Mouse (Mus musculus) urinary bladder, postnatal 10 days (tissue): ENCODE results near the gene Elp5.
"Not testable (repeated sequence)": the region's sequence is repeated elsewhere in the genome, so short reads cannot be mapped to it uniquely, and the experiment has no call there.

Experiments
- DNase-seq: peaks from one replicate; pipeline ENCODE4 v3.0.0; 2022; ENCODE audit warnings: low spot score

Elp5 gene

DNA sequence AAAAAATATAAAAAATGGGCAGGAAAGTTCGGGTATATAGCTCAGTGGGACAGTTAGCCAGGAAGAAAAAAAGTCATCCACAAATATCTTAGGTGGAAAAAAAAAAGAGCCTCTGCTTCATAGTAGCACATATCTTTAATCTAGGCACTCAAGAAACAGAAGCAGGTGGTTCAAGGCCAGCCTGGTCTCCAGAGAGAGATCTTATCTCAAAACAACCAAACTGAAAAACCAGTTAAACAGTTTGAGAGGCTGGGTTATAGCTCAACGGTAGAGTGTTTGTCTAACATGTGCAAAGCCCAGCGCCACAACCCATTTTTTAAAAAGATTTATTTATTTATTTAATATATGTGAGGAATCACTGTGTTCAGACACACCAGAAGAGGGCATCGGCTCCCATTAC is 49.3 kb downstream of the Elp5 start:
- DNase-seq: no peak

DNA sequence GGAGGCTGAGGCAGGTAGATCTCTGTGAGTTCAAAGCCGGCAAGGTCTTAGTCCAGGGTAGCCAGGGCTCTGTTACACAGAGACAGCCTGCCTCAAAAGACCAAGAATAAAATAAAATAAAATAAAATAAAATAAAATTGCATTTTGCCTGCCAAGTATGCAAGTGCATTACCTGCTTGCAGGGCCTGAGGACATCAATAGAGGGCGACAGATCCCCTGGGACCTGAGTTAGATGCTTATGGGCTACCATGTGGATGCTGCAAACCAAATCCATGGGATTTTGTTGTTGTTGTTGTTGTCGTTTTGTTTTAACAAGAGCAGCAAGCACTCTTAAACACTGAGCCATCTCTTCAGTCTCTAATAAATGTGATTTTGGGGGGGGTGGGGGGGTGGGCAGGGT is 50.1 kb downstream of the Elp5 start:
- no peak for DNase-seq

DNA sequence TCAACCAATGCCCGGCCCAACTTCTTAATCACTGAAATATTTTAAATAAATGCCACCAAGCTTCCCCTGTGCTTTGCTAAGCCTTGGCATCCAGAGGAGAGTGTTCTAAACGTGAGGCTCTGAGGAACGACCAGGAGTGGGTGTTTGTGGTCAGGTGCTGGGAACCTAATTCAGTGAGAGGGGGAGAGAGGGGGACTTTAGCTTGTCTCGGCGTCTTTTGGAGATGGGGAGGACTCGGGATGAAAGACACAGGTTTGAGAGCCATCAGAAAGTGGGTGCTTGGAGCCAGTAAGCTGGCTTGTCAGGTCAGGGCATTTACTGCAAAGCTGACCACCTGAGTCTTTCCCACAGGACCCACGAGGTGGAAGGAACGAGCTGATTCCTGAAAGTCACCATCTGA is 50.5 kb downstream of the Elp5 start:
- DNase-seq: no peak

DNA sequence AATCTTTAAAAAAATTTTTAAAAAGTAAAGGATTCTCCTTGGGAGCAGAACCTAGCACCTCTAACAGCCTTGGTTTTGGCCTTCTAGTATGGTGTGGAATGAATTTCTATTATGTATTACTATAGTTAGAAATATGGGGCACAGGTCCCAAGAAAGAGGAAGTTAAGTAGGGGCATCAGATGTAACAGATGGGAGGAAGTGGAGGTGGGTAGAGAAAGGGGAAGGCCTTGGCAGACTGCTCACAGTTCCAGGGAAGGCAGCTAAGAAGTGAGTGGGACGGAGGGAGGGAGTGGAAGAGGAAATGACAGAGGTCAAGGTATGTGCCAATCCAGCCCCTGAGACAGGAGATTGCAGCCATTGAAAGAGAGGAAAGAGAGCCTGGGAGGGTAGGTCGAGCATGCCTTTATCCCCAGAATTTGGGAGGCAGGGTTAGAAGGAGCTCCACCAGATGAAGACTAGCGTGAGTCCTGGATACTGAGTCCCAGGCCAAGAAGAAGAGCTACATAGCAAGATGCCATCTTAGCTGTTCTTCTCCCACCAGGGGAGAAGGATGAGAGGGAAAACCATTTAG is 51.3 kb downstream of the Elp5 start:
- DNase-seq: no peak

DNA sequence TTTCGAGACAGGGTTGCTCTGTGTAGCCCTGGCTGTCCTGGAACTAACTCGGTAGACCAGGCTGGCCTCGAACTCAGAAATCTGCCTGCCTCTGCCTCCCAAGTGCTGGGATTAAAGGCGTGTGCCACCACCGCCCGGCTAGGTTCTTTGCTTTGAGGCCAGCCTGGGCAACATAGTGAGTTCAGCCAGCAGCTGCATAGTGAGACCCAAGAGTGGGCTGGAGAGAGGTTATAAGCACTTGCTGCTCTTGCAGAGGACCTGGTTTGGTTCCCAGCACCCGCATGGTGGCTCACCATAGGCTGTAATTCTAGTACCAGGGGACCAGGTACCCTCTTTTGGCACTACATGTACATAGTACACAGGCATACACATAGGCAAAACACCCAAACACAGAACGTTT is 52.1 kb downstream of the Elp5 start:
- DNase-seq: not testable (repeated sequence)

DNA sequence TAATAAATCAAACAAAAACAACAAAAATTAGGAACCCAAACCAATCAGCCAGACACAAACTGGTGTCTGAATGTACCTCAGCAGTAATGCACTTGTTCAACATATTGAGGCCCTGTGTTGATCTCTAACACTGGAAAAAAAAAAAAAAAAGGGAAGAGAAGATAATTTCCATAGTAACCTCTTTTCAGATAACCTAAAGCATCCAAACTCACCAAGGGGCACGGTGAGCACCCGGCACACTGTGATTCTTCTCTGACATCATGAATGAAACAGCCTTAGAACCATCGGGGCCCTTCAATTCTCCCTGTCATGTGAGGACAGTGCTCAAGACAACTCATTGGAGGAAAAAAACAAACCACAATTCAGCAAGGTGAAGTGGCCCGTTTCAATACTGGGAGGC is 52.6 kb downstream of the Elp5 start:
- DNase-seq: no peak

DNA sequence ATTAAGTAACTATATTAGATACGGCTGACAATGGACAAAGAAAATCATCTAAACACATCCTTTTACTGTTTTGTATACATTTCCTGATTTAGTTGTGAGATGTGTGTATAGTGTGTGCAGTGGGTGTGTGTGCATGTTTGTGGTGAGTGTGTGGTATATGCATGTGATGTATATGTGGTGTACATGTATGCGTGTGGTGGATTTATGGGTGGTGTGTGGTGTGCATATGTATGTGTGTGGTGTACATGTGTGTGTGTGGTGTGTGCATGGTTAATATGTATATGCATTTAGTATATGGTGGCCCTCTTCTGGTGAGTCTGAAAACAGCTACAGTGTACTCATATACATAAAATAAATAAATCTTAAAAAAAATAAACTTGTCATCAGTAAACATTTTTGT is 54.8 kb downstream of the Elp5 start:
- no peak for DNase-seq

DNA sequence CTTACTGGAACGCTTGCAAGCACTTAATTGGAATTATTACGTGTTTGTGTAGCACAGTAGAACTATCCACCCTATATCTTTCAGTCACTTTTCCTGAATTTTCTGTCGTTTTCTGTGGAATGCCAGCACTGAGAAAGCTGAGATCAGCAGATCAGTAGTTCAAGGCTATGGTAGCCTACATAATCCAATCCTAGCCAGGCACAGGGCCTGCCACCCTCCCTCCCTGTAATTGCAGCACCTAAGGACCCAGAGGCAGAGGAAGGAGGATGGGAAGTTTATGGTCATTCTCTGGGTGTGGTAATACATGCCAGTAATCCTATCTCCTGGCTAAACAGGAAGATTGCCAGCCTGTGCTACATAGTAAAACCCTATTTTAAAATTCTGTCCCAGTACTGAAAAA is 59.5 kb downstream of the Elp5 start:
- DNase-seq: no peak

DNA sequence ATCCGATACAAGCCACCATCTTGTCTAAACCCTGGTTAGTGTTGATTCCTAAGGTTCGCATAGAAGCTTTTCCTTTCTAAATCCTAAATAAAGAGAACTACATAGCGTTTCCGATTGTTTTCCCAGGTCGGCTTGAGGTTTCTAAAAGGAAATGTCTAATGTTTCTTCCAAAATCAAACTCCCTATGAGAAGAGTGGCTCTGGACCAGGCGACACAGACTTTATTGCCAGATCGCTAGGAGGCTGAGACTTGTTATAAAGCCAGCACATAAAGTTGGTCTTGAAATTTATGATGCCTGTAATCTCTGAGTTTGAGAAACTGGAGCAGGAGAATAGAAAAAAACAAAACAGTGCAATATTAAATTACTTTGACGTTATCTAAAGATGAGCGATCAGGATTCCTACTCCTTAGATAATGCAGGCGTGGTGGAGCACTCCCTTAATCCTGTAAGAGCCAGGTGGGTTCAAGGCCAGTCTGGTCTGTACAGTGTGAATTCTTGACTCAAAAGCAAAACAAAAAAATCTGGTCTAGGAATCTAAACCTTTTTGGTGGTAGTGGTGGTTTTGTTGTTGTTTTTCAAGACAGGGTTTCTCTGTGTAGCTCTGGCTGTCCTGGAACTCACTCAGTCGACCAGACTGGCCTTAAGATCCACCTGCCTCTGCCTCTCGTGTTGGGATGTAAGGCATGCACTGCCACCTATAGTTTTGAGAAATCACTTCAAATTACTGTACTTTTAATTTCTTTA is 60.1 kb downstream of the Elp5 start:
- no peak for DNase-seq

DNA sequence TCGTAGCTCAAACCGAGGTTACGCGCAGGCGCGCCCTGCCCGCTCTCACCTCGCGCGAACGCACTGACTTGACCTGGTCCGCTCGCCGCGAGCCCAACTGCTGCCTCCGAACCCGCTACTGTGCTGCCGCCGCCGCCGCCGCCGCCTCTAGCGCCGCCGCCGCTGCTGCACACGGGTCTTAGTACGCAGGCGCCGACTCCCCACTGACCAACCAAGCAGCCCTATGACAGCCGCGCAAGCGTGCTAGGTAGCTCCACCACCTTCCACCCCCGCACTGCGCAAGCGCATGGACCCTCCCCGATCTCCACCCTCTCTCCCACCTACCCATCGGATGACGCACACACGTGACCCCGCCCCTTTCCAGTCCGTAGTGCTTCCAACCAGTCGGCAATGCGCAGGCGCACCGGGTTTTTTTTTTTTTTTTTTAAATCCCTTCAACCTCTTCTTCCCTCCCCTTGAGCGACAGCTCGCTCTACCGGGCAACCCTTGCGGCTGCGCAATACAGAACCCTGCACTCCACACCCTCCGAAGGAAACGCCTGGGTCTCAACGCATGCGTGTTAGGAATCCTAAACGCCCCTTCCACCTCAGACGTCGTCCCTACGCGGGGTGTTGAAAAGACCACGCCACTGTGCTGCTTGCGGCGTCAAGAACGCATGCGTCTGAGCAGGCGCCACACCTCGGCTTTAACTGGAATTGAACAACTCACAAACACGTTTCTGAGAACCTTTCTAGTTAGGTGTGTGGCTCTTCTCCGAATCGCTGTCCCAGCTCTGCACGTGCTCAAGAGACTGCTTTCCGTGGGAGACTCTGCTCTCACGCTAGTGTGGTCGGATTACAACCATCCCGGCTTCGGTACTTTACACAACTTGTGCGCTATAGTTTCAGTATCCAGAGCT is 61.0 kb downstream of the Elp5 start, which contains the start of gene Eif5a:
Eif5a (minus strand) TSS at position 845 of the 898 bp plus-strand sequence.
- DNase-seq: peak; percentile 100

DNA sequence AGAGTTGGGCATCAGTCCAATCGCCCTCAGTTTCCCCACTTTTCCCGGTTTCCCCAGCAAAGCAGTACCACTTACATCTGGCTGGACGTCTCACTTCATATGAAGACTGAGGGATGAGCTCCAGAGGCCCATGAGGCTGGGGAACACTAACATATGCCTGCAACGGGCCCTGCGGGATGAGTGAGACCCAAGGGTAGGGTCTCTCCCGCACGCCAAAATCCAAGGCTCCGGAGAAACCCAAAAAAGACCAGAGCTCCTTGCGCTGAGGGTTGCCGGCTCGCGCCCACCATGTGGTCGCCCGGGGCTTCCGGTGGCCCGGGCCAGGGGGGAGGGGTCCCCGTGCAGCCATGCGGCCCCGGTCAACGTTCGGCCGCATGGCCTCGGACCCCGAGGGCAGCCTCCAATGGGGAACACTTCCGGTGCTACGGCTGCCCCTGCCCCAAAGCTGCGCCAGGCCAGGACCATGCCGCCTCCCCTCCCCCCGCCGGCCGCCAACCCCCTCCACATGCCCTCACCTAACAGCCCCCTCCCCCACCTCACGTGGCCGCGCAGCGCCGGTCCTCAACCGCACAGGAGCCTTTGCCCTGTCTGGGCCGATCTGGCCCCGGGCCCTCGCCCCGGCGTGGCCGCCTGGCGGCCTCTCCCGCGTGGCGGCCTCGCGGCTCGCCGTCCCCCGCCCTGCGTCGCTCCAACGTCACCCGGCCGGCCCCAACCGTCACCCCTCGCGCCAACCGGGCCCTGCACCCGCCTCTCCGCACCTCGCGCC is 61.9 kb downstream of the Elp5 start:
- DNase-seq: no peak

DNA sequence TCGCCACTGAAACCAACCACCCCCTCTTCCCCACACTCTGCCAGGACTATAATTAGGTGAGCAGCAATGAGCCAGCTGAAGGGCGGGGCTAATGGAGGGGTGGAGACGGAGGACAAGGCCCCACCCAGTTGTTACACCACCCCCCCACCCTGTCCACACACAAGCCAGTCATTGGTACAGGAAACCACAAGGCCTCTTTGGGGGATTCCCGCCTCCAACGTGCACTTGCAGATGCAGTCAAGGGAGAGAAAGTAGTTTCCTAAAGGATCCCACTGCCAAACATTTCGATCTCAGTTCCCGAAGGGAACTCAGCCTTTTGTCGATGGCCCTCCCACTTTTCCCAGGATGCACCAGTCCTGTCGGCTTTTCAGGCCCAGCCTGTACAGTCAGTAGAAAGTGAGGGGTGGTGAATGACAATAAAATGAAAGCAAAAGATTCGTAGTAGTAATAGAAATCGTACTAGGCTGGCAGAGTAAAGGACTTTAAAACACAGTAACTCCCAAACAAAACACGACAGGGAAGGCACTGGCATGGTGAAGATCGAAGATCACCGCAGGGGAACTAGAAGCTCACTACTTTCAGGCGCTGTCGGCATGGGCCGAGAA is 62.6 kb downstream of the Elp5 start:
- DNase-seq: no peak

DNA sequence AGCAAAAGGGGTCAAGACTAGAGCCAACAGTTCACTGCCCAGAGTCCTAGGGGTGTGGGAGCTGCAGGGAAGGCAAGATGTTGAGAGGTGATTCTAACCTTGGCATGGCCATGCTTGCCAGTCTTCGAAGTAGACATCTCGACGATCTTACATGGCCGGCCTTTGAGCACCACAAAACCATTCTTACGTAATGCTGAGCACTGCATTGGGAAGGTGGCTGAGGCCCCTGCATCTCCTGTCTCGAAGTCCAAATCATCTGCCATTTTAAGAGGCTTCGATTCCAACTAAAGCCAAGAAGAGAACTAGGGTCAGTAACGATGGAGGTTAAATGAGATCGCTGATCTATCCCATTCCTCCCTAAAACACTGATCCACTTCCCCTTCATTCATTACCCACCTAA is 63.3 kb downstream of the Elp5 start:
- no peak for DNase-seq
